Mouse (Mus musculus) cerebral cortex, adult 2 months (tissue): Measurements from ENCODE around the gene Ormdl3.

Experiments used
- WGBS: fragments of 180-500 bp; shearing (Covaris S2); methylation state at CpG from one replicate; pipeline ENCODE4 v1.1.7; 2018; 5-methylcytosine and 5-hydroxymethylcytosine counted together

Ormdl3 gene

DNA sequence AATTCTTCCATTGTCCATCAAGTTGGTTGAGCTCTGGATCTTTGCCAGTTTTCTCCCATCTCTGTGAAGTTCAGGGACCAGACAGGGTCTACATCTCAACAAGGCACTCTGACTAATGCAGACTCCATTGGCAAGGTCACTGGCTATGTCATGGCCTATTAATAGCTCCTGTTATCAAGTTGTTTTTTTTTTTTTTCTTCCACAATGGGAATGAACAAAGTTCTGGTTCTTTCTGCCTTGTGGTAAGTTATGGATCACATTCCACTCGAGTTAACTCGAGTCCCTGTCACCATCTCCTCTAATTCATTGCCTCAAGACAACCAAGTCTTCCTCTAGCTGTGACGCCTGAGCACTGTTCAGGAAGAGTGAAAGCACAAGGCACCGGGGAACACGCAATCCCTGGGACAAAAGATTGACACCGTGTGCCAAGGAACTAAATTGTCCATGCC is 1.7 kb upstream of the Ormdl3 start:
- WGBS, result 56% methylated on average over 6 of the region's 6 CpGs

DNA sequence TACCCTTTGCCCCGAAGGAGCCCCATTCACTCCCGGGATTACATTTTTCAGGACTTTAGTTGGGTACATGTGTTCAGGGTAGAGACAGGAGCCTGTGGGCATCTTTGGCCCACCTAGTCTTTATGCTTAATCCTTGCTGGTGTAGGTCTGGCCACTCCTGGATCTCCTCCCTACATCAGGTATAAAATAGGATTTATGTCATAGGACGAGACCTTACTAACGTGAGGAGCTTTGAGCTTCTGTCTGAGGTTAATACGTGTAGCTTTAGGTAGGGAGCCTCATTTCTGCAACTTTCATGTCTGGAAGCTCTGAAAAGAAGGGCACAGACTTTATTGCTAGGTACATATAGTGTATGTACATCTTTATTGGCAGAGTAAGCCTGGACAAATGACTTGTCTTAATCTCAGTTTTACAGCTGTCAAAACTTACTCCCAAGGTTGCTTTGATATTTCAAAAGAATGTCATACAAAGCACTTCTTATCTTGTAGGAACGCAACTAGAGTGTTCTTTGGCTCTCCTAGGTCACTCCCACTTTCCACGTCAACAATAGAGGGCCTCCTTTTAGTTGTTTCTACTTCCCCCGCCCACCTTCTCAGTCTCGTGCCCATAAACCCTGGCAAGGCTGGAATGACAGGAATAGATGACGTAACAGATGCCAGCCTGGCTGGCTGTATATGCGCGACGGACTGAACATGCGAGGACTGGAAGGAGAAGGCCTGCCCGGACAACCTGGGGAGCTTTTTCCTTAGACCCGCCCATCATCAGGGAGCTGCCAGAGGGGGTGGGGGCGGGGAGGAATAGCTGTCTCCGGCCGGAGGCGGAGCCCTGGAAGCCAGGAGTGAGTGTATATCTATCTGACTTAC is 747 bp upstream of the Ormdl3 start:
- 7% methylated on average over 20 of the region's 20 CpGs for WGBS

DNA sequence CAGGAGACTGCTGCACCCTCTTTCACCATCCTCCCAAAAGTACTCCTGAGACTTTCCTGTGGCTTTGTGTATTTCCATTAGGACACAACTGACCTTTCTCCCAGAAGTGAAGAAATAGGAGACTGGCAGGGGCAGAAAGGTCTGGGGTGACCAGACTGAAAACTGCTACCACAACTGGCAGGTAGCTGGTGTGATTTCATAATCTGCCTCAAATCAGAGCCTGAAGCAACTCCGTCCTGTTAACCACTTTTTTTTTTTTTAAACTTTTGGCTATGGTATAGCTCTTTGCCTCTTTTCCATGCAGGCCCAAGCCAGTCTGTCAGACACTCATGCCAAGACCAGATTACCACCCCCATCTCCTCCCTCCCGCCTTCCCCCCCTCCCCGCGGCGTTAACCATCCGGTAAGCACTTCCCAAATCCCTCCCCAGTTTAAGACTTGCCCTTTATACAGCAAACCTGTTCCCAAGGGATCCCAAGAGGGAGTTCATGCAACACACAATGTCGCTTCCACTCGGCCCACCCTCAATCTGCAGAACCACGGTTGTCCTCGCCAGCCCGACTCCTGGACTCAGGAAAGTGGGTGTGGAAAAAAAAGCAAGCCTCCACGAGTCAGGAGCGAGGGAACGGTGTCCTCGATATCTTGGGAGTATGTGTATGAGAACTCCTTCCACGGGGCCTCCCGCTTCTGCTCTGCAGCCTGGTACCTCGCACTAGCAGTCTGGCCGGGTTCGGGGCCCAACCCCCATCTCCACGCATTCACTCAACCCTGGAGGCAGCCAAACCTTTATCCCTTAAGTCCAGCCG is 879 bp downstream of the Ormdl3 start:
- WGBS, result 1% methylated on average over 22 of the region's 22 CpGs

DNA sequence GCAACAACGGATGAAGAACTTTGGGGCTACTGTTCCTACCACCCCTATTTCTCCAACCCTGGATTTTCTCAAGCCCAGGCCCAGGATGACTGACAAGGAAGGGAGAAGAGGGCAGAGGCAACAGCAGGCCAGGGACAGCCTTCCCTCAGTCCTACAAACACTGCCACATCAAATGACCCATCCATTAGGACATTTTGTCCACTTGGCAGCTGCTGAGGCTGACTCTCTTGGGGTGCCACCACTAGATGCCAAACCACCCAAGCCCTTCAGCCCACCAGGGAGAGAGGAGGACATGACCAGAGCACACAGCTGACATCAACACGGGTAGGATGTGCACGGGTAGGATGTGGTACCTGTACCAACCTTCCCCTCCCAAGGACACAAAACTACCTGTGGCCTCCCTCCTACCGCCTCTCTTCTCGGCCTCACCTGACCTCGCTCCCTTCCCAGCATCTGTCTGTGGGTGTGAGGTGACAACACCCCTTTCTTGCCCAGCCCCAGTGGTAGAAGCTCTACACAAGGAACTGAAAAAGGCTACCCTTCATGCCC is 2.5 kb downstream of the Ormdl3 start:
- 82% methylated on average over 6 of the region's 6 CpGs for WGBS

DNA sequence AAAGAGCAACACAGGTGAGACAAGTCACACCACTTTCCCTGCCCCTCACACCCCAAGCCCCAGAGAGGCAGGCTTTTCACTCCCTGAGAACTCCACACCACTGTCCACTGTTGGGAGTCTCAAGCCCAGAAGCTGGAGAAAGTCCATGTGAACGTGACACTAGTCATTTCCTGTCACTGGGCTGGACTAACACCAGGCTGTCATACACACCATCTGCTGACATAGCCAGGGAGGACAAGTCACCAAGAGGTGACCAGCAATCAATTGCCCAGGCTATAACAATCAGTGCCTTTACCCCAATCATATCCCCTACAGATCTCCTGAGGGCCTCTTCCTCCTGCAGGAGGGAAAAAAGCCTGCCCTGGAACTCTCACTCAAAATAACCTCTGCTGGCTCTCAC is 3.0 kb downstream of the Ormdl3 start:
- 67% methylated on average over 1 of the region's 1 CpGs for WGBS

DNA sequence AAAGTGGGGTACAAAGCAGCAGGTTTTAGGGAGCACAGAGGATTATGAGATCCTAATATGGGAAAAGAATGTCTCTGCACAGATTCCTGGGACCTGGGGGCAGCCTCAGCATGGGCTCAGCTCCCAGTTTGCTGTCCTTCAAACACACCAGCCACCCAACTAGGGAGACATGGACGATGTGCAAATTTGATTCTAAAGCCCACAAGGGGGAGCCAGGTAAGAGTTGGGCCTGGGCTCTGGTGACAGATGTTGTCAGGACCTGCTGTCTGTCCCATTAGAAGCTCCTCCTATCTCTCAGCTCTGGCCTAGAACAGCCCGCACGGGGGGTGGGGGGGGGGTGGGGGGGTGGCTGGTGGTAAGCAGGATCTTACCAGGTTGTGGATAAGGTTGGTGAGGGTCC is 3.6 kb downstream of the Ormdl3 start:
- WGBS, result 39% methylated on average over 3 of the region's 3 CpGs

DNA sequence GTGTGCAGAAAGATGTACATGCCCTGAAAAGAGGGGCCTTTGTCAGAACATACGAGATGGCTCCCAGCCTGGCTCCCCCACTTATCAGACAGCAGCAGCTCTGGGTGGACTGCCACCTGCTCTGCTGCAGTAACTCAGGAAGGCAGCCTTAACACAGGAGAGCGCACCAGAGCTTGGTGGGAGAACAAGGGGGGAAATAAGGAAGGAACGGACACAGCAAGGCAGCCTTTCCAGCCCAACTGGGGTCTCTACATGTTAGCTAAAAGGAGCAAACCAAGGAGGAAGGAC is 4.0 kb downstream of the Ormdl3 start:
- WGBS, result 84% methylated on average over 3 of the region's 3 CpGs

DNA sequence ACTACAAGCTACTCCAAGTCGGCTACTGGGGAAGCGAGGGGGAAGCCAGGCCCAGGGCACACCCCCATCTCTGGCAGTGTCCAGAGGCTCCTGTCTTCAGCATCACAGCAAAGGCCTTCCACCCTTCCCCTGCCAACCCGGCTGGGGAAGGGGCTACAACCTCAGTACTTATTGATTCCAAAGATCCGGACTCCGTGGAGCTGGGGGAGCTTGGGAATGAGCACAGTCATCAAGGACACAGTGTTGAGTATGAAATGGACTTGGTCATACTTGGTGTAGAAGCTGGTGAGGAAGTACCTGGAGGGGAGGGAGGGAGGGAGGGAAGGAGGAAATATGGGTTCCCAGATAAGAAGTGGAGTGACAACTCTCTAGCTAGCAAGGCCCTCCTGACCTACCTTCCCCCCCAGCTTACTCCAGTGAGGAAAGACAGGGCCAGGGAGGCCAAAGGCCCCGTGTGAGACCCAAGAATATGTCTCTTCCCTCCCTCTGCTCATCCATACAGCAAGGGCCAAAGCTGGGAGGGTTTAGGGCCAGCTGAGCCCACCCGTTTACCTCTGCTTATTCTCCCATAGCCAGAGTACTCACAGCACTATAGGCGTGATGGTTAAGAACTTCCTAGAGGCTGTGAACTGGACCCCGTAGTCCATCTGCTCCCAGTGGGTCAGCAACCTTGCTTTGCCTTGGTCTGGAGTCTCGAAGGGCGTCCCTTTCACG is 4.5 kb downstream of the Ormdl3 start:
- WGBS, result 87% methylated on average over 12 of the region's 12 CpGs

DNA sequence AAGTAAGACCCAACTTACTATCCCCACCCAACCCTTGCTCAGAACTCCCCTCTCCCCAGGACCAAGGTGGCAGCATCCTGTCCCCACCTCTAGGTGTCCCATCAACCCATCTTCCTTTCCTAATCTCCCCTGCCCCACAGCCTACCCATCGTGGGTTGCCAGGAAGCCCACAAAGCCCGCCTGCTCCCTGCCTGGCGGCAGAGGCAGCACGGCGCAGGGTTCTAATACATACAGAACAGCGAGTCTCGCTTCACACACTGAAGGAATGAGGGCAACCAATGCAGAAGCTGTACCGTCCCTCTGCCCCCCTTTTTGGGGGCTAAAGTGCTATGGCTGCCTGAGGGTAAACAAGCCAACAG is 5.2 kb downstream of the Ormdl3 start:
- WGBS, result 70% methylated on average over 8 of the region's 8 CpGs

DNA sequence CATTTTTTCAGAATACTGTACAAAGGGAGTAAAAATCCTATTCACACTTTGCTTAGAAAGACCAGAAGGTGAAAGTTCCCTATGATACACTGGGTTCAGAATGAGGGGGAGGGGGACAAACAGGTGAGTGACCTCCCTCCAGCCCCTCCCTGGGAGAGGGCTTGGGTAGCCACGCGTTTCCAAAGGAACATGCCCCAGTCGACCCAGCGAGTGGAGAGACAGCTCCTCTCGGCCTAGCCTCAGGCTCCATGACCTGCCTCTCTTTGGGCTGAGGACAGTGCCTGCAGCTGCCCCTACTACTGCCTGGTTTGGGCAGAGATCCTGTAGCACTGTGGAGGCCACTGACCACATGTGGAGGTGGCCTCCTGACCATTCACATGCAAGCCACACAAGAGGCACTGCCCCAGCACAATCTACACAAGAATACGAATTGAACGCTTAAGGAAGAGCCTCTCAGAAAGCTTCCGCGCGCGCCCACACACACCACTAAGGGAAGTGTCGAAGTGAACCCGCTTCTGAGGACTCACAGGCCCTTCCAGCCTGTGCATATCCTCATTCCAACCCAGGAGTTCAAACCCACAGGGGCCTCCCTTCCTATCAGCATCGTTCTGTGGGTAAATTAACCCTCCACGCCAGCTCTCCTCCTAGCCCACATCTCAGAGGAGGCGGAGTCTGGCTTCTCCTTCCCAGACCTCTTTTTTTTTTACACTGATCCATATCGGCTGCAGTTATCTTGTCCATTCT is 5.7 kb downstream of the Ormdl3 start:
- 45% methylated on average over 17 of the region's 17 CpGs for WGBS

DNA sequence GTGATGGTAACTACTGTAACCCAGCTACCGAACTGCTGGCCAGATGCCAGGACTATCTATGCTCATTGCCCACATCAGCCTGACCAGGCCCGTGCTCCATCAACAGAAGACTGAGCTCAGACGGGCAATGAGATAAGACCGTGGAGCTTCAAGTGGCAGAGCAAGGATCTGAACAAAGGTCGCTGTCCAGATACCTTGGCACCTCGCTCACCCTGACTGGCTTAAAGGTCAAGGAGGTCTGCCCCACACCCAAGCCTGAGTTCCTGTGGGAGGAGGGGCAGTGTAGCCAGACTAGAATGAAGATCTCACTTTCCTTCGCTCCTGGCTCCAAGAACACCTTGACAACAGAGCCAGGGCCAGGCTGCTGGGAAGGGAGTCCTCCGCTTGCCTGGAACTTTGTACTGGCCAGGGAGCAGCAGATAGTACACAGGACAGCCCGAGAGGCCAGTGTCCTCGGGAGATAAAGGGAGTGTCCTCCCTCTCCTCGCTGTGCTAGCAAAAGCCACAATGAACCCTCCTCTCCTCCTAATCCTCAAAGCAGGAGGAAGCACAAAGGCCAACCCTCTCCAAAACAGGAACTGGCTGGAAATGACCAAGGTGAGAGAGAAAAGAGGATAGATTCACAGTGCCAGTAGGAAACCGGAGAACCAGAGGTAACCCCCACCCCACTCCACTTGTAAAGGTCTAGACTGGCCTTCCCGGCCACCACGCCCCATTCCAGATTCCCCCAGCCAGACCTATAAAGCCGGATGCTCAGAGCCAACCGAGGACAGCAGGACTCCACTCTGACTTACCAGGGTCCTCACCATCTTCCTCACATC is 6.7 kb downstream of the Ormdl3 start:
- WGBS, result 65% methylated on average over 16 of the region's 16 CpGs

DNA sequence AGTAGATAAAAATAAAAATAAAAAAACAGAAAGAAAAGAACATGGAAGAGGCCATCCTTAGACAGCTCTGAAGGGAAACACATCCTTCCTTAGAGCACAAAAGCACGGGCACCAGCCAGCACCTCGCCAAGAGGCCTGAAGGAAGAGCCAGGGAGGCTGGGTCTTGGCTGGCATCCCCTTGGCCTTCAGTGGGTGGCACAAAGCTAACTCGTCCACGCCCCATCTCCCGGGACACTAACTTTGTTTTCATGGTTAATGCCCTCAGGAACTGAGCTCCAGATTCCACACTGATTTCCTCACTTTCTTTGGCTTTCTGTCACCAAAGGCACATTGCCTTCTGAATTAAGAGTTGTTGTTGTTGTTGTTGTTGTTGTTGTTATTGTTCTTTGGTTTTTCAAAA is 9.4 kb downstream of the Ormdl3 start:
- 76% methylated on average over 5 of the region's 5 CpGs for WGBS

DNA sequence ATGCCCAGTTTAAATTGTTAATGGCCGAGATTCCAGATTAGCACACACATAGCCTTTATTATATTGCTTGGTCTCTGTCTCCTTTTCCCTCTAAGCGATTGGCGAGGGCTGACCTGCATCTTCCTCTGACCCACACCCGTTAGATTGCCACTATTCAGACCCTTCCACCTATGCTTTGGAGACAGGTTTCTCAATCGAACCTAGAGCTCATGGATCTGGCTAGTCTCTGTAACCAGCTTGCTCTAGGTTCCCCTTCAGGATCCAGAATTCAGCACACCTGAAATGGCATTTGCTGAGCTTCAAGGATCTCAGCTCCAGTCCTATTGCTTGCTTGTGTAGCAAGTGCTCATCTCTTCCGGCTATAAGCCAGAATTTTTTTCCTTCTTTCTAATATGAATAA is 17.7 kb downstream of the Ormdl3 start:
- 85% methylated on average over 6 of the region's 6 CpGs for WGBS

DNA sequence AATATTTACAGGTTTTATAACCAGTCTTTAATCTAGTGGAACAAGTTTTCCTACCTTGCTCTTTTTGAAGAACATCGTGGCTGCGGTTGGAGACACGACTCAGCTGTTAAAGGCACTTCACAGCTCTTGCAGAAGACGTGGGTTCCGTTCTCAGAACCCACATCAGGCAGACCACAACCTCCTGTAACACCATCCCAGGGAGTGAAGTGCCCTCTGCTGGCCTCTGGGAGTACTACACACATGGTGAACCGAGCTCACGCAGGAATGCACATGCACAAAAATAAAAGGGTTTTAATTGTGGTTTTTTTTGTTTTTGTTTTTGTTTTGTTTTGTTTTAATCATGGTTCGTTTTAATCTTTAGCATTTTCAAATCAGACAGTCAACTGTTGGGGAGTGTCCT is 18.8 kb downstream of the Ormdl3 start:
- 89% methylated on average over 8 of the region's 8 CpGs for WGBS

DNA sequence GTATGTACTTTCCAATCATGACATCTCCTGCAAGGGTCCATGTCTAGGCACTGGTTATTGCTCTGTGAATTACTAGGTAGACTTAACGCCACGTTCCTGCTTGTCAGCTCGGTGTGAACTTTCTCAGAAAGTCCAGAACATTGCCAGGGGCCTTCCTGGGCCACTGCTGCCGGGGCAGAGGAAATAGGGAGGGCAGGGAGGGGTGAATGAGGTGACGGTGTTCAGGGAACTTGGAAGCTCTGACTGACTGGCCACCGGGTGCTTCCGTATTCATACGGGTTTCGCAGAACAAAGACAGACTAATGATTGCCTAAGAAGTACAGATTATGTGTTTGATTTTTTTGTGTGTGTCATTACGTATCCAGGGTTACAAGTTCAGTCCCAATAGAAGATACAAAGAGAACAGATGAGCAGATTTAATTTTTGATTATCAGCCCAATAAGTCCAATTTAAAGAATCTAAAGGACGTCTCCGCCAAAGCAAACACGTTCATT is 23.2 kb downstream of the Ormdl3 start:
- WGBS, result 71% methylated on average over 13 of the region's 13 CpGs

DNA sequence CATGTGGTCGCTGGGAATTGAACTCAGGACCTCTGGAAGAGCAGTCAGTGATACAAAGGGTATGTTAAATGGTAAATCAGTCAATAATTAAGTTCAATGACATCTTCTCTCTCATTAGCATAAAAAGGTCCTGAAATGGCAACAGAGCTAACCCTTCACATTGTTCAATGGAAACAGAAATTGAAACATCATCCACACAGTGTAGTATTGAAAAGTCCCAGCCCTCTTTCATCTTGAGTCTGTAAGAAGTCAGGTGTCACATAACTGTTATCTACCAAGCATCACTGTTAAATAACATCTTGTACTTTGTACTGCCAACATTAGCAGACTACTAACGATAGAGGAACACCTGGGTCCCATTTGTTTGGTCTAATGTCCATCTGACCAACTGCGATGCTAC is 24.1 kb downstream of the Ormdl3 start:
- WGBS, result 95% methylated on average over 3 of the region's 3 CpGs

DNA sequence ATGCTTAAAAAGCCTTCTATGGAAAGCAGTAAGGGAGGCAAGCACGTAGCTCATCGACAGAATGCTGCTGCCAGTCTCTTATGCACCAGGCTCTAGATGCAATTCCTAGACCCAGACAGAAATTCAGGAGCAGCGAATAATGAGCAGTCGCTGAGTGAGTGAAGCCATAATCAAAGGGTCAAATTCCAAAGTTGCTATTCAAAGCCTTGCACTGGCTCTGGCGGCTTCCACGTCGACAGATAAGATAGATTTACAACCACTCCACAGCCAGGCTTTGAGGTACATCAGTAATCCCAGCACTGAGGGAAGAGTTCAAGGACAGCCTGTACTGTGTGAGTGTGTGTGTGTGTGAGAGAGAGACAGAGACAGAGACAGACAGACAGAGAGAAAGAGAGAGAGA is 26.2 kb downstream of the Ormdl3 start:
- WGBS, result 56% methylated on average over 7 of the region's 7 CpGs

DNA sequence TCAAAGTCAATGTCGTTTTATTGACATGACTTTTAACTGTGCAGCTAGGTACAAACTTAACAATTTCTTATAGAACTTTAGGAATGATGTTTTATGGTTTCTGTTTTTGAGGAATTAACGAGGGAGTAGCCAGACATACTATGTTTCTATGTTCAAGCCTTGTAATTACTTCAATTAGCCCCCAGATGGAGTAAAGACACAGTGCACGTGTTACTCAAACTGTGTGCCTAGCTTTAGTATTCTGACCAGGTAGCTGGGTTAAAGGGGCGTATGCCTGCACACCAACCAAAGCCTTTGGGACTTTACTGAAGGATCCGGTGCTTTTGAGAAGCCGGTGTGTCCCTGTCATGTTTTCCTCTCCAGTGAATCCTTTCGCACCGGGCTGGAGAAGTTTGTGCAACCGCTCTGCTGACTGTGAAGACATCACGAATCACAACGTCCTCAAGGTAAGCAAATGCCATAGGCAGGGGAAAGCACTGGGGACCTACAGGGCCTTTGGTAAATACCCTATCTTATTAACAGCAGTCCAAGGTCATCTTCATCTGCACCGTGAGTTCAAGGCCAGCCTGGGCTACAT is 32.0 kb downstream of the Ormdl3 start:
- 64% methylated on average over 12 of the region's 12 CpGs for WGBS

DNA sequence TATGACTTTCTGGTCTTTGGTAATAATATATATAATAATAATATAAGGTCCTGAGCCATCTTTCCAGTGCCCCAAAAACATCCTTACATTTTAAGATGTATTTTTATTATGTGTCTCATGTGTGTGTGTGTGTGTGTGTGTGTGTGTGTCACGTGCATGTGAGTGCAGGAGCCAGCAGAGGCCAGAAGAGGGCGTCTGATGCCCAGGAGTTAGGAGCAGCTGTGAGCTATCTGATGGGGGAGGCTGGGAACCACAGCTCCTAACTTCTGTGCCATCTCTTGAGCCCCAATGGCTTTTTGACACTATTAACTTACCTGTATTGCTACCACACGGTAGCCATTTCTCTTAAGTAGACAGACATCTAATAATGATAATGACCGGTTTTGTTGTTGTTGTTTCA is 33.2 kb downstream of the Ormdl3 start:
- 88% methylated on average over 4 of the region's 4 CpGs for WGBS
